ENCODE assay signal across 12 mouse cellular contexts in the genomic region with DNA sequence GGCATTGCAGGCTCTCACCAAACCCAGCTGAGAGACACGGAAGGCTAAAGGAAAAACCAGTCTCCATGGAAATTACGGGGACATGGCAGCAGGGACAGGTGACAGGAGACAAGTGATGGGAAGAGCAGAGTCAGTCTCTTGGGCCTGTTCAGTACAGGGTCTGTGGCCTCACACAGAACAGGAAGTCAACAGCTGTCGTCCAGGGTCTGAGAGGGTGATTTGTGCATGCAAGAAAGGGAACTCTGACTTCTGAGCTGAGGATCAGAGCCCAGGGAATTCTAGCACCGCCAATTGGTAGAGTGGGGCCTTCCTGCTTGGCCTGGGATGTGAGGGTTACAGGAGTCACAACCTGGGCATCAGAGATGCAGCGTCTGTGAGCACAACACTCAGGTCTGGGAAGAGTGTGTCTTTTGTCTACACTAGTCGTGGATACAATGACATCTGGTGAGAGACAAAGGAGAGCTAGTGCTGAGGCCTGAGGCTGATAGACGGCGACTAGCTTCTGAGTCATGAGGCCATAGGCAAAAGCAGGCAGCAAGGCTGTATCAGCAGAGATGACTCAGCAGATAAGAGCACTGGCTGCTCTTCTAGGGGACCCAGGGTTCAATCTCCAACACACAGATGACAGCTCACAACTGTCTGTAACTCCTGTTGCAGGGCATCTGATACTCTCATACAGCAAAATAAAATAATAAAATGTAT. TPM values are rescaled to one million over a fixed set of nuclear protein-coding genes. Genes with fewer than 3 reads are reported as not detected.
DNase-seq lines count a peak whose midpoint lies in the region; ATAC-seq and TF ChIP-seq lines count a peak whose summit lies in the region.
"Had no signal": no experiment of that assay in that cellular context is flagged by ENCODE, and none has a peak within 500 bp of the region (broad histone marks: within the 10 kb centered on the region; RNA-seq: fewer than 3 reads in every experiment).

No protein-coding gene starts in this region.

- DNase-seq in adrenal gland, adult 2 months, result peak; percentile 78
- no peak for DNase-seq in adrenal gland, postnatal 25 days
- peak; percentile 32 for DNase-seq in MN1 (ENCODE audit: low spot score)
- no peak for DNase-seq in liver, postnatal 0 days
- DNase-seq in right cerebral cortex, postnatal 4 days, result no peak
- no peak for DNase-seq in kidney, adult 8-10 months
- DNase-seq in urinary bladder, adult 2 months (ENCODE audit: low spot score), result no peak

- peak; percentile 37; the same call in 1 of the 2 replicates for ATAC-seq in liver, postnatal 0 days

- no peaks in the 10 kb centered on the region for H3K27me3 ChIP-seq in liver, postnatal 0 days (ENCODE audit: insufficient read depth, low read length)
- H3K27me3 ChIP-seq: heart, embryonic 13.5 days; neural tube, embryonic 12.5 days had no signal

- WGBS in liver, postnatal 0 days (ENCODE audit: insufficient replicate concordance), result 40% methylated on average over 8 of the region's 8 CpGs

- H3K36me3 ChIP-seq in liver, postnatal 0 days (replicated peaks; ENCODE audit: insufficient read depth, low read length), result peaks cover 32% of the 10 kb centered on the region

- no peak for TF ChIP-seq CTCF in embryonic fibroblast, embryonic 13.5 days (IDR thresholded peaks at IDR 0.05; ENCODE audit: borderline replicate concordance, insufficient read depth, low read length)
- no peak for TF ChIP-seq CTCF in liver, postnatal 0 days (IDR thresholded peaks at IDR 0.05; ENCODE audit: low read depth)

- no peak overlapping the region for H3K9ac ChIP-seq in liver, postnatal 0 days (replicated peaks)
- H3K9ac ChIP-seq: heart, embryonic 13.5 days; neural tube, embryonic 12.5 days had no signal

- no peak overlapping the region for H3K4me3 ChIP-seq in embryonic fibroblast, embryonic 13.5 days (ENCODE audit: insufficient read depth, low read length)
- H3K4me3 ChIP-seq in liver, postnatal 0 days (ENCODE audit: low read depth, low read length), result no peak overlapping the region
- H3K4me3 ChIP-seq: heart, embryonic 13.5 days; limb, embryonic 10.5 days; neural tube, embryonic 12.5 days had no signal

- H3K27ac ChIP-seq in embryonic fibroblast, embryonic 13.5 days (ENCODE audit: insufficient read depth, low read length), result peak overlapping the region; percentile 53; the same call in 1 of the 2 replicates
- no peak overlapping the region for H3K27ac ChIP-seq in liver, postnatal 0 days (ENCODE audit: low read depth)
- H3K27ac ChIP-seq: heart, embryonic 13.5 days; limb, embryonic 10.5 days; neural tube, embryonic 12.5 days had no signal

- no peak for TF ChIP-seq EP300 in liver, postnatal 0 days (IDR thresholded peaks at IDR 0.05; ENCODE audit: low read depth)

- TF ChIP-seq POLR2A in embryonic fibroblast, embryonic 13.5 days (IDR thresholded peaks at IDR 0.05; ENCODE audit: low read depth, low read length), result no peak

- H3K9me3 ChIP-seq in liver, postnatal 0 days (ENCODE audit: low read length), result no peaks in the 10 kb centered on the region
- H3K9me3 ChIP-seq: heart, embryonic 13.5 days; limb, embryonic 10.5 days; neural tube, embryonic 12.5 days had no signal

- H3K4me1 ChIP-seq in embryonic fibroblast, embryonic 13.5 days (ENCODE audit: control insufficient read depth, insufficient read depth, low read length), result peaks cover 13% of the 10 kb centered on the region
- 0 out of 2 replicates have a peak, but pooled peaks cover 2% of the 10 kb centered on the region for H3K4me1 ChIP-seq in liver, postnatal 0 days (ENCODE audit: insufficient read depth)
- H3K4me1 ChIP-seq: limb, embryonic 10.5 days; neural tube, embryonic 12.5 days had no signal

- H3K4me2 ChIP-seq in liver, postnatal 0 days (ENCODE audit: low read depth, low read length), result no peak overlapping the region
- H3K4me2 ChIP-seq: heart, embryonic 13.5 days; neural tube, embryonic 12.5 days had no signal

RNA-seq across cellular contexts. Expression of a gene that starts 21.7 kb away (rescaled TPM):
- total RNA-seq in adrenal gland, adult 2 months (2021), result 10 to 100 TPM; 20.8 to 42.1 TPM
- 12.5 and 15.2 TPM in 2 replicates for polyA plus RNA-seq in adrenal gland, adult 2 months (2012; rRNA removed)
- total RNA-seq in adrenal gland, postnatal 25 days (2021), result 18.6 and 20.6 TPM in 2 replicates
- not detected in 2 replicates for polyA plus RNA-seq in embryonic fibroblast, embryonic 13.5 days (2011; ENCODE audit: insufficient read length, low read depth, missing spikeins)
- 2.1 and 2.3 TPM in 2 replicates for polyA plus RNA-seq in liver, postnatal 0 days (2015; fragmentation: Nextera tagmentation; extraction: Ambion mirVana)
- 1.6 and 2.4 TPM in 2 replicates for polyA plus RNA-seq in urinary bladder, adult 2 months (2012; rRNA removed)
- polyA plus RNA-seq: embryonic facial prominence, embryonic 11.5 days; heart, embryonic 13.5 days; neural tube, embryonic 12.5 days had no signal

RNA-seq across cellular contexts. Expression of a gene that starts 55.5 kb away (rescaled TPM):
- total RNA-seq in adrenal gland, adult 2 months (2021), result 10 to 100 TPM; 66.1 to 93.2 TPM
- 23.7 and 31.0 TPM in 2 replicates for polyA plus RNA-seq in adrenal gland, adult 2 months (2012; rRNA removed)
- 86.1 and 90.5 TPM in 2 replicates for total RNA-seq in adrenal gland, postnatal 25 days (2021)
- 57.7 and 70.6 TPM in 2 replicates for polyA plus RNA-seq in embryonic fibroblast, embryonic 13.5 days (2011; ENCODE audit: insufficient read length, low read depth, missing spikeins)
- polyA plus RNA-seq in liver, postnatal 0 days (2015; fragmentation: Nextera tagmentation; extraction: Ambion mirVana), result 18.2 and 19.4 TPM in 2 replicates
- 60.1 and 61.1 TPM in 2 replicates for polyA plus RNA-seq in urinary bladder, adult 2 months (2012; rRNA removed)

Comparison
In these comparisons a context has a peak if more than half of its experiments do, and no peak if none do; other contexts are left out.
1. DNase-seq: peak in adrenal gland, adult 2 months (single experiment) and MN1 (single experiment); none in adrenal gland, postnatal 25 days (single experiment), liver, postnatal 0 days (single experiment), right cerebral cortex, postnatal 4 days (single experiment), kidney, adult 8-10 months (0 of 2) and urinary bladder, adult 2 months (single experiment).